Mouse (Mus musculus): ENCODE measurements at regions not wholly inside any gene's neighbourhood (a gene's known extent, or its start where the extent isn't known, plus 50 kb on each side); places are given as distances from the start of the nearest gene placed in this dataset.

DNA sequence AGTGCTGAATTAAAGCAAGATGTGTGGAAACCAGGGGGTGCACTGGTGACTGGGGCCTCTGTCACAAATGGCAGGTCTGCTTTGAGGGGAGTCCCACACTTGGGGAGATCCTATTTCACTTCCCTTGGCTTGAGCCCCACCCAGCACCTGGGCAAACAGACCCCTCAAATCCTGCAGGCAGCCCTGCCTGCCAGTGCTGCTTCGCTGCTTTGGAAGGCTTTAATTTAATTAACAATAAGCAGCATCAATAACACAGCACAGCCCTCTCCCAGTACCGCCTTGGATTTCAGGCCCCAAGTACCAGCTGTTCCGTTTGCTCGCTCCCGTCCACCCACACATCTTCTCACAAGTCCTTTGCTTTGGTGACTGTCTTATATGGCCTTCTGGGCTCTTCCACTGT lies 193.6 kb downstream of the Ackr3 start:
- no peak for ATAC-seq (ENCODE audit: poor library complexity, severe bottlenecking)

DNA sequence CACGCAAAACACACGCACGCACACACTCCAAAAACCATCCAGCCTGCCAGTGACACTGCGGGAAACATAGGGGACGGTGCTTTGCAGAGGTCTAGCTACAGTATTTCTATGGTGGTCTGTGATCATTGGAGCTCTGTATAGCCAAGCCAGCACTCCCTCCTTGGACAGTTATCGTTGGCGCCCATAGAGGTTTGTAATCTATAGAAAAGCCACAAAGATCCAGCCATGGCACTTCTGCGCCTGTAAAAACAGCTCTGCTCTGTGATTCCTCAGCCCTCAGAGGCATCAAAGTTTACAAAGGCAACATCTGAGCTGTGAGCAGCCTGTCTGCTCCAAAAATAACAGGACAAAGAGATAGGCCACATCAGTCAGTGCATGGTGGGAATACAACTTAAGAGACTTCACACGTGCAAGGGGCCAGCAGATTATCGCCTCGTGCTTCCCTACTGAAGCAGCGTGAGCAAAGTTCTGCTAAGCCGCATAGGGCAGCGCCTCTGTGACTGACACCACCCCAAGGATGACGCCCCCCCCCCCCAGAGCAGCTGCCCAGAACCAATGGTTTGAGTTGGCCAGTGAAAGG lies 194.7 kb downstream of the Ackr3 start:
- no peak for ATAC-seq (ENCODE audit: poor library complexity, severe bottlenecking)

DNA sequence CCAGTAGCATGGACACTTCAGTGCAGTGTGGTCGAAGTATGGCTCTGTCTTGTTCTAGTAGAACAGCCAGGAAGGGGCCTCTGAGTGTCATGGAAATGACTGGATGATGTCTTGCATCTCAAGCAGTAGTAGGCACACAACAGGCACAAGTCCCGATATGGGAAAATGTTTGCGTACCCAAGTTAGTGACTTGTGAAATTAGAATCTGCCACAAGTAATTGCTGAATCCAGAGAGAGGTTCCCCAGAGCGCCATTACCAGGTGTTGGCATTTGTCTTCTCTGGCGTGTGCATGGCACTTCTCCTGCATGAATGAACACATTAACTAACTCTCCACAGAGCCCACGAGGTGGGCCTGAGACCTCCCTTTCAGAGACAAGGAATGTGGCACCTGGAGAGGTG lies 199.3 kb downstream of the Ackr3 start:
- ATAC-seq (ENCODE audit: poor library complexity, severe bottlenecking) = no peak

DNA sequence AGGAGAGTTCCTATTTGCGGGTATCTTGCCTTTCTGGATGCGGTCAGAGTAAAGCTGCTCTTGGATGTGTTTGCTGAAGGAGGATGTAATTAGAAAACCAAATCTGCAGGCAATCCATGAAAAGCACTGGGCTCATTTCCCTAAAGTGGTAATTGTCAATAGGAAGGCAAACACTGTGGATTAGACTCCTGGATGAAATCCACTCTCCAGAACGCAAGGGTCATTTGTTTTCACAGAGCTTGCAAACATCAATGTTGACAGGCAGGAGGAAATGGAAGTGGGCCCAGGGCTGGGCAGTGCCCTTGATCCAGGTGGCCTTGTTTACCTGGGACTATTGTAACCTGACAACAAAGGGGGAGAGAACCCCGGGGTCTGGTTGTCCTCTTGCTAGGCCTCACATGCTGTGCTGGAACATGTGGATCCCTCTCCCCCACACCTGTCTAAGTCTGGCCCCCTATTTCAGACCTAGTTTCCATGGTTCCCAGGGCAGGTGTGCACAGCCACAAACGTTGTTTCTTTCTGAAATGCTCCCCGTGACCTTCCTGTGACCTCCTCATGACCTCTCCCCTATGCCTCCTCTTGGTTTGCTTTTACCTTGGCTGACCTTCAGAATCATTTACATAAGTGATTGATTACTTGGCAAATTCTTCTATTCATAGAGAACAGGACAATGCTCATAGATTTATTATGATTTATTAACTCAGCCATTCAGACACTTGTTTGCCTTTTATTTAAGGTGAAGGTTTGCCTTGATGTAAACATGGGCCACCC lies 197.9 kb upstream of the Cops8 start:
- no peak for ATAC-seq (ENCODE audit: poor library complexity, severe bottlenecking)

DNA sequence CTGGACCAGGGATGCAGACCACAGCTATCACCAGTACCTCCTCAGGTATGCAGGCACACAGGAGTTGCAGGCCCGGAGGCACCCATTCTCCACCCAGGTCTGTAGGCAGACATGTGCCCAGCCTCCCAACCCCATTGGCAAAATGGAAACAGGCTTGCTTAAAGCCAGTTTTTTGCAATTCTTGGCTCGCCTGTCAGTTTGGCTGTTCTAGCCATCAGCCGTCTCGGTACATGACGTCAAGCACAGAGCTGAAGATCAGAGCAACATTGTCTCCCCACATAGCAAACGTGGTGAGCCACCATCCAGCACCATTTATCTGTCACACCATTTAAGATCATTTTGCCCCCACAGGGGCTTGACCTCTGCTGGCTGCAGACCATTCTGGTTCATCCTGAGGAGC lies 196.1 kb upstream of the Cops8 start:
- ATAC-seq (ENCODE audit: poor library complexity, severe bottlenecking) = no peak

DNA sequence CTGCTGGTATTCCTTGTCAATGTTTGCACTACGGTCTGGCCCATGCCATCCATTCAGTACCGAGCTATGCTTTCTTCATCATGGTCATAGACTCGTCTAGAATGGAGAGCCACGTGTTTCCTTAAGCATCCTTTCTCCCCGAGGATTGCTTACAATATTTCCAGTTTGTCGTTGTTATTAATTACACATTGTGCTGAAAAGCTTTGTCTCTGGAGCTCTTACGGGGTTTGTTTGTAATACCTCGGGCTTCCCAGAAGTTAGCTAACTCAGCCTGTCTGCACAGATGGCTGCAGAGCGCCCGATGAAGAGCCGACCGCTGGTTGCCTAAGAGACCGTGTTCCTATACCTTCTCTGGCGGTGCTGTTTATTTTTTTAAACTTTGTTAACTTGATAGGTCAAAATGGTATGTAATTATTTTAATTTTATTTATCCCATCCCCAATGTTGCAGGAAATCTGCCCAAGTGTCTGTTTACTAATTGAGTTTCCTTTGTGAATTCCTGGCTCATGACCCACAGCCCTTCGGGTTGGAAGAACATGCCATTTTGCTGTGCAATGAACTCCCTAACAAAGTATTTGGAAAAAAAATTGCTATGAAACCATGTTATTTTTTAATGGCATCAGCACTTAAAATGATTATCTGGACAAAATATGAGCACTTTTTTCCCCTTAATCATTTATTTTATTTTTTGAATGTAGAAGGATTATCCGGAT lies 194.1 kb upstream of the Cops8 start:
- no peak for ATAC-seq (ENCODE audit: poor library complexity, severe bottlenecking)

DNA sequence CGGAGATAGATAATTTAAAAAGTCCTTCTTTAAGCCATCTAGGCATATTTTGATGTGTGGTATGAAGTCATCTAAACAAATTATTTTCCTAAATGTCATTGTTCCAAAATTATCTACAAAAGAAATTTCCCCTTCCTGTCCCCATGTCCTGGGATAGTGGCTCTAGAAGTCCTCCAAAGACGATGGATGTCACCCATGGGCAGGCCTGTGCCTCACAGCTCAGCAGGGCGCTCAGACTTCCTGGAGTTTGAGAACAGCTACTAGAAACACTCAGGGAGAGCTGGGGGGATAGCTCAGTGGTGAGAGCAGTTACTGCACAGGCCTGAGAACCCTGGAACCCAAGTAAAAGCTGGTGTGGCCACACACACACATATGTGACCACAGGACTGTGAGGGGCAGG lies 193.5 kb upstream of the Cops8 start:
- no peak for ATAC-seq (ENCODE audit: poor library complexity, severe bottlenecking)

DNA sequence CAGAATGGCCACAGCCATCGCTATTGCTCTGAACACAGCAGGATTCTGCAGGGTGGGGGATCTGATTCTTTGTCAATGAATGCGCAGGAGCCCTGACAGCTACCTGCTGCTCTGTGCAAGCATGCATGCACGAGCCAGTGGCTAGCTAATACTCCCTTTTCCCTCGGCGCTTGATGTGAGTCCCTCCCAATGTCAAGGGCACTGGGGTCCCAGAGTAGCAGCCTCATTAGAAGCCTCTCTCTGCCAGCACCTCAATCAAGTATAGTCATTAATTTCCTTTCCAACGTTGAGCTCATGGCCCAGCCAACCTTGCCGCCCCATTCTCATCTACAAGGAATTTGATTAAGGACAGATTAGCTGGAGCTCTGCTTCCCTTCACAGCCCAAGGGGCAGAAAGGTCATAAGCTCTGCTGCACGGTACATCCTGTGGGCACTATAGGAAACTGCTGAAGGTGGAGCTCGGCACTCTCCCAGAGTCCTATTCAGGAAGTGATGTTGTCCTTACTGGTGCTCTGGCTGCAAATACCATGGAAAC lies 190.2 kb upstream of the Cops8 start:
- no peak for ATAC-seq (ENCODE audit: poor library complexity, severe bottlenecking)

DNA sequence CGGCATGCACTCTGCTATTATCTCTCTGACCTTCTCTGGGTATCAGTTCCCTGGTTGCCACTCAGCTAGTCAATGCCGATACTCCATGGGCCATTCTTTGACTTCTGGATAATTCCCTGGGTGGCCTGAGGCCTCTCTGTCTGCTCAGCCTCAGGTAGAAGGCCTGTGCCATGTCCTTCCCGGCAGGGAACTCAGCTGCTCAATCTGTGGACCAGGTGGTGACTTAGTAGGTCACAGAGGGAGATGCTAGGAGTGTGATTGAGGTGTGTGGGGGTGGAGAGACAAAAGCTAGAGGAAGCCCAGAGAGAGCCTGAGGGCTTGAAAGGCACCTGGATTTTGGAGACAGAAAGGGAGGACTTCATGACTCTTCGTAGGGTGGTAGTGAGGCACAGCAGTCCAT lies 188.0 kb upstream of the Cops8 start:
- no peak for ATAC-seq (ENCODE audit: poor library complexity, severe bottlenecking)

DNA sequence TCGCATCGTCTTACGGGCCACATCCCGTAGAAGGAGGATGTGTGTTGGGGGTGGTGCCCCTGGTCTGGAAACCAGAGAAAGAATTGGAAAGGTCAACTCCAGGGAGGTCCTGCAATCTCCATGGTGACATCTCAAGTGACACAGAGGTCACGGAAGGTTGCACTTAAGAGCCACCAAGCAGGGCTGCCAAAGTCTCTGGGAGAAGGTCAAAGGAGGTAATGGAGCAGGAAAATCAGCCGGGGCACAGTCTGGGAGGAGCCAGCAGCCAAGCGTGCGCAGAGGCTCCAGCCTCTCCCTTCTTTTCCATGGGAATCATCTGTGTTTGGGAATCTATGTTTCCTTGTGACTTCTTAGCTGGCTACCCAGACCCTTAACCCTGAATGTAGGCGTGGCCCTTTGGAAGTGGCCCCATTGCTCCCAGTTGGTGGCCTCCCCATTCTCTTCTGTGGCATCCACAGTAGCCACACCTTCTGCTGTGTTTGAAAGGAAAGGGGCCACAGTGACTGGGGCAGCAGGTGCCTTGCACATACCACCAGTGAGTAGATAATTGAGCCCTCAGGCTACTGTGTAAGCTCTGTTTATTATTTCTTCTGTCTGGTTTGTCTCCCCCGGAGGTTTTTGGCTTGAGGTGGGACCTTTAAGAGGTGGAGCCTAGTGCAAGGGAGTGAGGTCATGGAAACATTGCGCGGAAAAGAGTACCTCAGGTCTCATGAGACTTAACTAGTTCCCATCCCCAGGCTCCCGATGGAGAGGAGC lies 178.5 kb upstream of the Cops8 start:
- no peak for ATAC-seq (ENCODE audit: poor library complexity, severe bottlenecking)

DNA sequence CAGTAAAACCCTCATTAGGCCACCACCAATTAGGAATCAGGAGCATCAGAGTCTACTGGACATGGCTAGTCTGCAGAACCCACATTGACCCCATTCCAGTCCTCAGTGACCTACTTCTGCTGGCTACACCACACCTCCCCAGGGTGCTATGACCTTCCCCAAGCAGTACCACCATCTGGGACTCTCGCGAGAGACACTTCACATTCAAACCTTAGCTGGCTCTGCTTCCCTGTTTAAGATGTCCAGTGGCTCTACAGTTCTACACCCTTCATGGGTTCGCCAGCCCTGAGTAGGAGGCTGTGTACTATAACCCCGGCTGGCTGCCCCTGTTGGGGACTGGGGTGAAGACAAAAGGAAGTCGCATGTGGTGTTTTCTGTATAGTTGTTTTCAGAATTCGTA lies 174.4 kb upstream of the Cops8 start:
- no peak for ATAC-seq (ENCODE audit: poor library complexity, severe bottlenecking)

DNA sequence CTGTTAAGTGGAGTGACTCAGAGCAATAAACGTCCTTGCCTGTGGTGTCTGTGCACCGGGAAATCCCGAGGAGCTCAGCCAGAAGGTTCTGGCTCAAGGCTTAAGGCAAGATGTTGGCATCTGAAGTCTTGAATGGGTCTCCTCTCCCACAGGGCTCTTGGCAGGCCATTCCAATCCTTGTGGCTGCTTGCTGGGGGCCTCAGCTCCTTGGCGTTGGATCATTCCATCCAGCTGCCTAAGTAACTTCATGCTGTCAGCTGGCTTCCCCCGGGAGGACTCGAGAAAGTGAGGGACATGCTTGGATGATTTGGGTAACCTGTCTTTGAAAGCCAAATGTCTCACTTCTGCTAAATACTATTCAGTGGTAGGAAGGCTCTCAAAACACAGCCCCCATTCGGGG lies 174.0 kb upstream of the Cops8 start:
- no peak for ATAC-seq (ENCODE audit: poor library complexity, severe bottlenecking)

DNA sequence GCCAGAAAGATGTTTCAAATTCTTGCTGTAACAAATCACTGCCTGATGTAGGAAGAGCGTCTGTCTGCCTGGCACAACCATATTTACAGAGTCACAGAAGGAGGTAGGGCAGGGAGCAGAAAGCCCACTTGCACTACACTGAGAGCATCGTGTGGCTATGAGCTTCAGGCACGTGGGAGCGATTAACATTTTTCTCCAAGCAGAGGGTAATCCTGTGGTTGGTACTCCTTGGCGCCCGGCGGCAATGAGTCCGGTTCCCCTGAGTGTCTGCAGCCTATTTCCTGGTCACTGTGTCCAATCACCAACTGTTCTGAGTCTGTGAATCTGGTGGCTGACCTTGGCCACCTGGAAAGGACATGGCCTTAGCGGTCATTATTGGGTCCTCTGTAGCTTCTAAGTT lies 172.3 kb upstream of the Cops8 start:
- no peak for ATAC-seq (ENCODE audit: poor library complexity, severe bottlenecking)

DNA sequence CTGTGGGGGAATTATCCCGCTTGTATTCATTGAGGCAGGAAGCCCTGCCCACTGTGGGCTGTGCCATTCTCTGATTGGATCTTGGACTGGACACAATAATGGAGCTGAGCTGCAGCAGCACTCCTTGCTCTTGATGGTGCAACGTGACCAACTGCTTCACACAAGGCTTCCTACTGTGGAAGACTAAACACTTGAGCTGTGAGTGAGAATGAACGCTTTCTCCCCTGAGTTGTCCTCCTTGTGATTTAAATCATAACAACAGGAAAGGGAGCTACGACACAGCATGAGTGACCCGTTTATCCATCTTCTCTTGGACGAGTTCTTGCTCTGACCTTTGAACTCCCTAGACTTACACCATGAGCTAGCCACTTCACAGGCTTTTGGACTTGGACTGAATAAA lies 171.0 kb upstream of the Cops8 start:
- no peak for ATAC-seq (ENCODE audit: poor library complexity, severe bottlenecking)

DNA sequence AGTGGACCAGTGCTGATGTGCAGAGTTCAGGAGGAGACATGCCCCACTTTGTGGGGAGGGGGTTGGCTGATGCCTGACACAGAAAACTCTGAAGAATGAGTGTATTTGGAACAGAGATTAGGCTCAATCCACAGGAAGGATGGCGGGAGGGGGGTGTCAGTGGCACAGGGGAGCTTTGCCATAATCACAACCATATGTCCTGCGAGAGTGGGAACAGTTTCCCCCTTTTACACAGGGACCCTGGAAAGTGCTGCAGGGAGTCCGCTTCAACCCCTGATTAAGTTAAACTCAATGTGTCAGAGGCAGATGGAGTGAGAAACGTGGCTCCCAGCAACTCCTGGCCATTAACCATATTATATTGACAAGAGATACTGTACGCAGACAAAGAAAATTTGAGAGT lies 168.9 kb upstream of the Cops8 start:
- no peak for ATAC-seq (ENCODE audit: poor library complexity, severe bottlenecking)

DNA sequence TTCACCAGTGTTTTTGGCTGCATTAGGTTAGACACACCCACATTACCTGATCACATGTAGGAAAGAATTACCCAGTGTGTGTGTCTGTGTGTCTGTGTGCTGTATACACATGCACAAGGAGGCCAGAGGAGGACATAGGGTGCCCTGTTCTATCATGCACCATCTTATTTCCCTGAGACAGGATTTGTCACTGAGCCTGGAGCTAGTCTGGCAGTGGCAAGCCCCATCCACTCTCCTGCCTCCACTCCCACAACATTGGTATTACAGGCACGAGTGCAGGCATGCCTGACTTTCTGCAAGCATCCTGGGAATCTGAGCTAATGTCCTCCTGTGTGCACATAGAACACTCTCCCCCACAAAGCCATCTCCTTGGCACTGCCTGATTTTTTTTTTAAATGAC lies 162.1 kb upstream of the Cops8 start:
- no peak for ATAC-seq (ENCODE audit: poor library complexity, severe bottlenecking)

DNA sequence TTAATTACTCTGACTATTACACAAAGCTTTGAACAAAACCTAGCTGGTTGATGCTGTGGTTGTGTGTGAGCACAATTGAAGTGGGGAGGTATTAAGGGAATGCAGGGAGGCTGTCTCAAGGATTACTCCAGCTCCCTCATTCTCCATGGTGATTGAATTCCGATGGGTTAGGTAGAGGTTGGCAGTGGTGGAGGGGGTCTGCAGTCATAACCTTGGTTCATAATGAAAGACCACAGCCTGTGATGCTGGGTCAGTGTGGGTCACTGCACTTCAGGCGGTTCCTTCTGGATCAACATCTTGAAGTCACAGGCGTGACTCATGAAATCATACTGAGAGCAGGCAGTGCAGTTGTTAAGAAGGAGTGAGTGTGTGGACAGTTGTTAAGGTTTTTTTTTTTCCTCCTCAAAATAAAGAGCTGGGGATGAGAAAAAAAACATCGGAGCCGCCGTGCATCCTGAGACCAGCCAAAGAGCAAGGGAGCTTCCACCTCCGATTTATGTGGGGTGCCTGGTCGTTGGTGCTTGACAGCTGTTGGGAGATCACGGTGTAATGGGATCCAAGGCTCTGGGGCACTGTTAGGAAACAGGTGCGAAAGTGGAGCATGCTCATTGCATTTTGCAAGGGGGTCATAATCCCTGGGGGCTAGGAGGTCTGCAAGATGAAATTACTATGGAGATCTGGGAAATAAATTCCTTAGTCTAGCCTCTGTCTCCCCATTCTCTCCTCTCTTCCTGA lies 161.5 kb upstream of the Cops8 start:
- ATAC-seq (ENCODE audit: poor library complexity, severe bottlenecking) = no peak

DNA sequence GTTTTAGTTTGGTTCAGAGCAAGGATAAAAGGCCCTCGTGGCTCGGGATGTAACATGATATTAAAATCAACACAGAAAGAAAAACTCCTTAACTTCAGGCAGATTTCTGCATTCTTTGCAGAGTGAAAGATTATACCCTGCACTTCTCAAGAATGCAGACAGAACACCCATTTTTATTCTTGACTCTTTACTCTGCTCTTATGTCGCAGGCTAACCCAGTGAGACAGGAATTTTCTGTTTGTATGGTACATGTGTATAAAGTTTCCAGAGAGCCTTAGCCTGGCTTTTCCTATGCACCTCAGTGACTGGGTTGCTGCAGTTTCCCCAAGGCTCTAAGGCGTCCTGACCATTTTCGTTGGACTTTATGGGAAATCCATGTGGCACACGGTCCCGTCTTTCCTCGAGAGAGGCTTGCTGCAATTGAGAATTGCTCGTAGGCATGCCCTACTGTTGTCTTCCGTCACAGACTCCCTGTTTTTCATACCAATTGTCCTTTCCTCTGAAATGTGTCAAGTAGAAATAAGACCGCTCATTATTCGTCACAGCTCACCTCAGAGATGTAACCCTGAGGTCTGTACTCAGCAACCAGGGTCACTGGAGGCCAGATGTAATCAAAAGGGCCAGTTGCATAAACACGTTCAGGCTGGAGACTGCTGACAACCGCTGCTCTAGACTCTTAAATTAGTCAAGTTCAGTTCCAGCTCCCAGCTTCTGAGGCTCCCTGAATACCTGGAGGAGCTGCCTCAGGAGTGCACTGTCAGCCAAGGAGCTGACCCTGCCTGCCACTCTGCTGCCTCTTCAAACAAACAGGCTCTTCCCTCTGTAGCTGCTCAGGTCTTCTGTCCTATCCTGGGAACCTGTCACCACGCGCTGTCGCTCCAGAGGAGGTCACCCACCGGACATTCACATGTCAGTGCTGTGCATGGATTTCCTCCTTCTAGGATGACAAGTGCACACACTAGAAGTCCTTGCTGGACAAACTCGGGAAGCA lies 160.2 kb upstream of the Cops8 start:
- no peak for ATAC-seq (ENCODE audit: poor library complexity, severe bottlenecking)

DNA sequence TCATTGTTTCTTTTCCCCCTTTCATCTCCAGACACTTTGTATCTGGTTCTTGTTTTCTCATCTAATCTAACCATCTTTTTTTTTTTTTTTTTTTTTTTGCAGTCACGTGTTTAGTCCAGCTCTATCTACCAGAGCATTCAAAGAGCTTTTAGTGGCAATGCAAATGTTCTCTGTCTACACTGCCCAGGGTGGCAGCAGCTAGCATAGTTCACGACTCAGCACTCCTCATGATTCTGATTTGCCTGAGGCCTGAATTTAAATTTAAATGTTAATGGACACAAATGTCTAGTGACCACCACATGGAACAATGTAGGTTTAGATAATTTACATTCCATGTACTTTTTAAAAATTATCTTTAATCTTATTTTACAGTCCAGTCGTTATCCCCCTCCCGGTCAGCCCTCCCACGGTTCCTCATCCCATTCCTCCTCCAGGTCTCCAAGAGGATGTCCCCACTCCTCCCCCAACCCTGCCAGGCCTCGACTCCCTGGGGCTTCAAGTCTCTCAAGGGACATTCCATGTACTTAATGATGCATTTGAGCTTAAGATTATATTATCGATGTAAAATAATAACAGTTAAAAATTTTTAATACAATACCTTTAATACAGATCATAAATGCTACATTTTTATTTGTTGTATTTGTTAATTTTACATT lies 153.1 kb upstream of the Cops8 start:
- ATAC-seq (ENCODE audit: poor library complexity, severe bottlenecking) = no peak

All from megakaryocyte, adult 5-6 weeks (primary cell).